Mouse (Mus musculus) forebrain, embryonic 12.5 days (tissue): ENCODE results near the gene Cyp2c65. TPM values are rescaled to one million over a fixed set of nuclear protein-coding genes. Genes with fewer than 3 reads are reported as not detected.
"Not testable (repeated sequence)": the region's sequence is repeated elsewhere in the genome, so short reads cannot be mapped to it uniquely, and the experiment has no call there.

Source experiments
- ATAC-seq: fragments of 200-750 bp; cut with Nextera tagmentation; 2 replicates; pipeline ENCODE4 v1.8.0; 2017; ENCODE audit warnings: moderate TSS enrichment; ENCODE audit not compliant: low FRiP score
- H3K27ac ChIP-seq: fragments of 300-500 bp; sonication (generic); 2 replicates; pipeline ENCODE4 v1.5.1; 2016; ENCODE audit warnings: mild to moderate bottlenecking
- H3K27me3 ChIP-seq: fragments of 300-500 bp; sonication (generic); 2 replicates; pipeline ENCODE4 v1.6.1; 2016; ENCODE audit warnings: mild to moderate bottlenecking
- H3K36me3 ChIP-seq: fragments of 300-500 bp; sonication (generic); replicated peaks from 2 replicates; pipeline ENCODE4 v1.6.1; 2016; ENCODE audit warnings: mild to moderate bottlenecking
- H3K4me1 ChIP-seq: fragments of 300-500 bp; sonication (generic); 2 replicates; pipeline ENCODE4 v1.6.1; 2016
- H3K4me2 ChIP-seq: fragments of 300-500 bp; sonication (generic); 2 replicates; pipeline ENCODE4 v1.6.1; 2016; ENCODE audit warnings: mild to moderate bottlenecking, moderate library complexity
- H3K4me3 ChIP-seq: fragments of 300-500 bp; sonication (generic); replicated peaks from 2 replicates; pipeline ENCODE4 v1.5.1; 2016; ENCODE audit warnings: mild to moderate bottlenecking
- H3K9ac ChIP-seq: fragments of 300-500 bp; sonication (generic); 2 replicates; pipeline ENCODE4 v1.6.1; 2016; ENCODE audit warnings: mild to moderate bottlenecking
- H3K9me3 ChIP-seq: fragments of 300-500 bp; sonication (generic); 2 replicates; pipeline ENCODE4 v1.6.1; 2016
- WGBS: fragments of 180-500 bp; shearing (Covaris S2); methylation state at CpG from one replicate; pipeline ENCODE4 v1.1.7; 2016; 5-methylcytosine and 5-hydroxymethylcytosine counted together
- polyA plus RNA-seq: library from polyadenylated mRNA; unstranded; fragments of >200 nt; fragmentation: Nextera tagmentation; extraction: Ambion mirVana; gene quantifications from 2 replicates; pipeline ENCODE4 v1.2.1, GENCODE M21; 2016

The Cyp2c65 gene
- polyA plus RNA-seq, result not detected in 2 replicates

- H3K27ac ChIP-seq, result no peak within 1 kb of the TSS
- no peak within 1 kb of the TSS for H3K4me3 ChIP-seq
- H3K9ac ChIP-seq, result no peak within 1 kb of the TSS
- H3K9me3 ChIP-seq, result no peaks in the 10 kb centered on the region
- H3K4me2 ChIP-seq, result no peak within 1 kb of the TSS
- ATAC-seq, result no peak
- 63% methylated on average over 2 of the region's 2 CpGs for WGBS
- H3K4me1 ChIP-seq, result no peaks in the 10 kb centered on the region
- H3K27me3 ChIP-seq, result no peaks in the 10 kb centered on the region
- no peaks in the 10 kb centered on the region for H3K36me3 ChIP-seq
These were observed at the start of gene Cyp2c65 for GRCm38 (mm10) chr19:39060719-39061118. Gene Cyp2c65 (plus strand): TSS chr19:39061015.

DNA sequence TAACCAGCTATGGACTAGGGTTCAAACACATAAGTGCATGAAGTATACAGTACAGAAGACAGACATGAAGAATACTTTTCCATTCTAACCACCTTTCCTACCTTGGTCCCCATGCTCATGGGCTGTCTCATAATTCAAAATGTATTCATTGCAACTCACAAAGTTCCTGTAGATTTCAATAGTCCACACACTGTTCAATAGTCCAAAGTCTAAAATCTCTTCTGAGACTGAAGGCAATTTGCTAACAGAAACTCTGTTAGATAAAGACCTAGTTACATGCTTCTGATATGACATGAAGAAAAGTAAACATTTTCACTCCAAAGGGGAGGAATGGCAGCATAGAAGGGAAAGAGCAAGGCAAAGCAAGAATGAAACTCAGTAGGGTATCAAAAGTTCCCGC is 2.9 kb upstream of the Cyp2c65 start:
- no peak for ATAC-seq
- H3K27ac ChIP-seq, result no peak overlapping the region
- H3K4me1 ChIP-seq, result no peaks in the 10 kb centered on the region
- H3K9ac ChIP-seq, result no peak overlapping the region
- no peak overlapping the region for H3K4me3 ChIP-seq
- no peaks in the 10 kb centered on the region for H3K9me3 ChIP-seq
- no peaks in the 10 kb centered on the region for H3K36me3 ChIP-seq
- no peak overlapping the region for H3K4me2 ChIP-seq
- no peaks in the 10 kb centered on the region for H3K27me3 ChIP-seq
- WGBS, result 96% methylated on average over 1 of the region's 1 CpGs

DNA sequence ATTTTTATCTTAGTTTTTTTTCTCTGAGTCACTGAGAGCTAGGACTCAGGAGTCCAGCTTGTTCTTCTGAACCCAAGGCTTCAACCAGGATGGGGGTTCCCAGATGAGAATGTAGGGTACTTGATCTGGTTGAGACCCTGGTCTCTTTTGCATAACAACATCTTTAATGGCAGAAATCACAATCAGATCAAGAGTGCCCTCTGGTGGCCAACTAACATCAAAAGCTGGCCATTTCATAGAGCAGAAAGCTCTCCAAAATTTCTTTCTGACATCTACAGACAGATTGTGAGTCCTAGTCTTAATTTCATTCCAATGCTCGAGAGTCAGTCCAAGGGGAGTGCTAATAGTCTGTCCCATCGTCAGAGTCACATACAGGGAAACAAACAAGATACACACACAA is 38.0 kb downstream of the Cyp2c65 start:
- not testable (repeated sequence) for H3K4me2 ChIP-seq, ATAC-seq

DNA sequence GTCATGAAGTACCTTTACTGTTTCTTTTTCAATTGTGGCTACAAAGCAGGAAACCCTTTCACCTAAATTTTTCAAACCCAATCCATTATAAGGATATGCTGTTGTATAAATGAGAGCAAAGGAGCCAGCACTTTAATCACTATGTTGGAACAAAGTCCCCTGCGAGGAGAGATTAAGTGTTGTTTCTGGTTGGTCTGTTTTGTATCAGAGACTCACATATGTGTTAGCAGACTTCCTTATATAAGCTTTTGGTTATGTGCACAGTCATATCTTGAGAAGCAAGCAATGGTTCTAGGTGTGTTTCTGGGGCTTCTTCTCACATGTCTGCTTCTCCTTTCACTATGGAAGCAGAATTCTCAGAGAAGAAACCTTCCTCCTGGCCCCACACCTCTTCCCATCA is 52.8 kb downstream of the Cyp2c65 start, which contains the start of gene Cyp2c66:
Gene Cyp2c66, plus strand, starts transcription at position 255 of the 400 bp plus-strand sequence.
- H3K36me3 ChIP-seq, result no peaks in the 10 kb centered on the region
- H3K9ac ChIP-seq, result no peak within 1 kb of the TSS
- no peak within 1 kb of the TSS for H3K4me3 ChIP-seq
- H3K27ac ChIP-seq, result no peak within 1 kb of the TSS
- H3K9me3 ChIP-seq, result no peaks in the 10 kb centered on the region
- H3K4me2 ChIP-seq, result no peak within 1 kb of the TSS
- H3K27me3 ChIP-seq, result no peaks in the 10 kb centered on the region
- 83% methylated on average over 1 of the region's 1 CpGs for whole genome bisulfite sequencing
- no peaks in the 10 kb centered on the region for H3K4me1 ChIP-seq
- no peak for ATAC-seq

More for the DNA sequence above, 38.0 kb downstream of the Cyp2c65 start:
- WGBS, result 79% methylated on average over 2 of the region's 2 CpGs
- peaks cover 18% of the 10 kb centered on the region; the same call in 1 of the 2 replicates for H3K9me3 ChIP-seq
- not testable (repeated sequence) for H3K9ac ChIP-seq, H3K4me1 ChIP-seq, H3K4me3 ChIP-seq, H3K27ac ChIP-seq, H3K36me3 ChIP-seq, H3K27me3 ChIP-seq

Other genes with a start within 250 kb of the Cyp2c65 start
- gene Noc3l, start 241.8 kb upstream of the Cyp2c65 start, polyA plus RNA-seq, result 9.8 and 11.8 TPM in 2 replicates
- gene Tbc1d12, start 224.4 kb upstream of the Cyp2c65 start, polyA plus RNA-seq, result 3.8 and 4.1 TPM in 2 replicates
- 89.0 and 90.0 TPM in 2 replicates for gene Hells, start 130.1 kb upstream of the Cyp2c65 start, polyA plus RNA-seq
- not detected in 2 replicates for gene Cyp2c55, start 54.0 kb upstream of the Cyp2c65 start, polyA plus RNA-seq
- not detected in 2 replicates for gene Cyp2c66, start 52.9 kb downstream of the Cyp2c65 start, polyA plus RNA-seq
- gene Cyp2c29, start 208.4 kb downstream of the Cyp2c65 start, polyA plus RNA-seq, result not detected in 2 replicates